Mouse (Mus musculus) left cerebral cortex, postnatal 10 days (tissue): Measurements from ENCODE around the gene Nr2f2. TPM values are rescaled to one million over a fixed set of nuclear protein-coding genes. Genes with fewer than 3 reads are reported as not detected.

Experiments used
- DNase-seq, 2 experiments: peaks; one replicate each; pipeline ENCODE4 v3.0.0; 2021 to 2022; ENCODE audit warnings: low spot score in 2 of 2, mixed read lengths in 1 of 2; ENCODE audit errors: extremely low spot score in 1 of 2
- intact Hi-C: fragments of 180-260 bp; cut with DNase I; formaldehyde crosslinking; loops from one replicate; pipeline ENCODE4 v1.15.1; 2025
- total RNA-seq, 2 experiments: library from RNA; stranded (reverse); gene quantifications; 2 replicates each; pipeline ENCODE4 v1.2.3; 2021

The Nr2f2 gene
- total RNA-seq, result 10 to 100 TPM; 45.7 to 55.9 TPM

DNA sequence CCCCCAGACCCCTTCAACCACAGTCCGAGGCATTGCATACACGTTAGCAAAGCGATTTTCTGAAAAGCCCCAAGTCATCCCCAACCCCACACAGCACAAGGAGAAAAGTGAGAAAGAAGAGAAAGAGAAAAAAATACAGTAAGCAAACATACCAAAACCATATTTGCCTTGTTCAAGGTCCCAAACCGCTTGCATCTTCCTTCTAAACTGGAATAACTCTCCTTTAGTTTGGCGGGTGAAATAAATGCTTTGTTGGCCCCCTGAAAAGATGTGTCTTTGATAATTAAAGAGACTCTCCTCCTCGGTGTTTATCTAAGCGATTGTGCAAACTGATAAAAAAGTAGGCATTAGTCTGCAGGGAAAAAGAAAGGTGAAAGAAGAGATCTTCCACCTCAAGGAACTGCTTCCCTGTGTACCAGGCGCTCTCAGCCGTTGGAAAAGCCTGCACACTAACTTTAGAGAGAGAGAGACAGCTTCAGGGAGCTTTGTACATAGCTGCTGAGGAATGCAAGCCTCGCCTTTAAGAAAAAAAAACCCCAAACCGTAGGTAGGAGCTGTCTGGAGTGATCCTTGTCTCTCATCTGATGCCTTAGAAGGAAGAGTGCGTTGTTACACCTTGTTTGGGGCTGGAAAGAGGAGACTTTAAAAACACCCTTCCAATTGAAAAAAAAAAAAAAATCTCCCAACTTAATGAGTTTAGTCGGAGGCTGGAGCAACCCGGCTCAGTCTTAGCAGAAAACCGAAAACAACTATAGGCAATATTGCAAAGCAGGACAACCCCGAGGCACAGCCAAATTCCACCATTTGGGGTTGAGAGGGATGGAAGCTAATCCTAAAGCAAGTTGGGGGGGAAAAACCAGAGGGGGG is at the start of gene Nr2f2:
TSS of gene Nr2f2 (minus strand) at position 795 of the 867 bp plus-strand sequence.
- DNase-seq, result no peak
- intact Hi-C loops, result loop anchor here (2.0 to 10.0 kb wide), 3 partner anchors 34 to 1991 kb away; no protein-coding TSS in a partner anchor

DNA sequence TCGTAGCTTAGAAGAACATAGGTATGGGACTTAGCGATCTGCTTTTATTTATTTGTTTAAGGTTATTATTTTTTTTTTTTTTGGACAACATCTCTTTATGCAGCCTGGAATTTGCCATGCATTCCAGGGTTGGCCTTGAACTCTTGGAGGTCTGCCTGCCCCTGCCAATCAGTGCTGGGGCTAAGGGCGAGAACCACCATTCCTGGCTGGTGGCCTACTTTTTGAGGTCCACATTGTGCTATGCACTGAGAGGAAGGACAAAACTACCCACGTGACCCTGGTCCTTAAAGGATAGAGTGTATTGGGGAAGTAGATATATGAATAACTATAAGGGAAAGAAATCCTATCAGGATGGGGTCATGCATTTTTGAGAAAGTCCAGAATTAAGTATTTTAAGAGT is 47.9 kb upstream of the Nr2f2 start:
- intact Hi-C loops, result no loop called here
- DNase-seq, result no peak

DNA sequence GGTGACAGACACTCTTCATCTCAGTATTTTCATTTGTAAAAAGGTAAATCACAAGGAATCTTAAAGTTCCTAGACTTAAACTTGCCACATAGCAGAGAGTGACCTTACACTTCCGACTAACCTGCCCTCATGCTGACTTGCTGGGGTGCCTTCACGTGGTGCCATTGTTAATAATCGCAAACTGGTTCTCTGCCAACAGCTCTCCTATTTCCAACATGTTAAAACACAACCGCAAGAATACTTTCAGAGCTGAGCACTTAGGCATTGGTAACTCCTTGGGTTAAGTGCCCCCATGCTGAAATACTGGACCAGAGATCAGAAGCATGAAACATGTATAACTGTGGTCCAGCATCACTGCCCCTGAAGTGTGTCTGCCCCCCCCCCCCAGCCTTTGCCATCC is 47.1 kb upstream of the Nr2f2 start:
- intact Hi-C loops, result no loop called here
- DNase-seq, result no peak

DNA sequence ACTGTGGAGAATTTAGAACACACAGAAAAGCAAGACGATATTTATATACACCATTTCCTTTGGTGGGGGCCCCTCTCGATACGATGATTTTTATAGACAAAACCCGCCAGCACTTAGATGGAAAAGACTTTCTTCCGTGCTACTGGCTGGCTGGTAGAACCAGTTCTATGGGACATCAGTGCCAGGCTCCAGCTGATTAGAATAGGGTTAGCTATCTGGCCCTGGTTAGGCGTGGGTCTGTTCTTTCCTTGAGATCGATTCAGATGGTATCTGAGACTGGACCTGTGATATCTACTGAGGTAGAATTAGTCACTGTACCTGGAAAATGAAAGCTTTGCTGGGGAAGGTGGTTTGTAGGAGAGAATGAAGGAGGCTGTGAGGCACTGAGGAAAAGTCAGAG is 46.4 kb upstream of the Nr2f2 start:
- intact Hi-C loops, result no loop called here
- DNase-seq, result no peak

DNA sequence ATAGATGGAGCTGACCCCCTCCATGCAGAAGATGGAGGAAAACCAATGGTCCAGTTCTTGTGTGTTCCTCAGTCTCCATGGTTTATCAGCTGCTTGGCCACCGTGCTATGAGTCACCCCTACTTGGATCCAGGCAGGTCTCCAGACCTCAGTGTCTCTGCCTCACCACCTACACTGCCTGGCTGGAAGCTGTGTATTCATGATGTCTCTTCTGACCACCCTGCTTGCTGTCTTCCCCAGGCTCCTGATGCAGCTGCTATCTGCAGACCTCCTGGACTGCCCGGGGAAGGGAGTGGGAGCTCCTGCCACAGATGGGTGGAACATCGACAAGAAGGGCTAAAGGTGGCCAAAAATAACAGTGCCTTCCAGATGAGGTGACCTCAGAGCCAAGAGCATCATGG is 43.8 kb upstream of the Nr2f2 start:
- DNase-seq, result no peak
- intact Hi-C loops, result no loop called here

DNA sequence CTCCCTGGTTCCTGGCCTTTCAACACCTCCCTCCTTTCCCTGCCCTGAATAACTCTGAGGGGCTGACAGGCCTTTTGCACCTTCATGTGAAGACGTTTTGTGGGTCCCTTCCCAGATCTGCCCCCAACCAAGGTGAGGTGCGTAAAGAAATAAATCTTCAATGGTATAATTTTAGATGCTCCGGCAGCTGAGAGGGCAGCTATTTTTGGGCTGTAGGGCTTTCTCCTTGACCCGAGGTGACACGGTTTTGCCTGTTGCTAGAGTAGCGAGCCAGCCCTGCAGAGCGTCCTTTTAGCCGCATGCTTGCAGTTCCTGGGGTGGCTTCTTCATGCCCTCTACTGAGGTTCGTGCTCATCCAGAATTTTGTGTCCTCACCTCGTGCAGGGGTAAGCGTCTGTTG is 43.4 kb upstream of the Nr2f2 start:
- intact Hi-C loops, result no loop called here
- DNase-seq, result no peak

DNA sequence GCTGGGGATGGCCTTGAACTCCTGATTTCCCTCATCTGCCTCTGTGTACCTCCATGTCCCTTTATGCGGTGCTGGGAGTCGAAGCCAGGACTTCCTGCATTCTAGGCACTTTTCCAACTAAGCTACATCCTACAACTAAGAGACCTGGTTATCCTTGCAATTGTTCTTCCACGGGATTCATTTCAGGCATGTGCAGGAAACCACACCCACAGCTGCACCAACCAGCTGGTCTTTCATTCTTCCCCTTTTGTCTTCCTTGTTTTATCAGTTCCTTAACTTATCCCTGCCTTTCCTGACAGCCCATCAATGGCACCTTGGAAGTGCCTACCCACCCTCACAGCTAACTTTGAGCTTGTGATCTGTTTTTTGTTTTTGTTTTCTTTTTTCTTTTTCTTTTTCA is 42.3 kb upstream of the Nr2f2 start:
- intact Hi-C loops, result no loop called here

DNA sequence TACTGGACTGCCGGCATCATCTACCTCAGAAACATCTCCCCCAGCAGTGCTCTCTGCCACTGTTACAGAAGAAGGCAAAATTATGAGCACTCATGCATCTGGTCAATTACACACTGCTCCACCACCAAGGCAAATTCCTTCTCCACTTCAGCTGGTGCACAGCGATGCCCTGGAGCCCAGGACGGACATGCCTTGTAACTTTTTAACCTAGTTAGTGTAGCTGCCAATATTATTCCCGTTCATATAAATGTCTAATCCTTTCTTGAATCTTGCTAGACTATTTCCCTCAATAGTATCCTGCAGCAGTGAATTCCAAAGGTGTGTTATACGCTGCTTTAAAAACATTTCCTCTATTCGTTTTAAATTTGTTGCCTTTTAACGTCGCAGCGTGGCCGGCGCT is 40.6 kb upstream of the Nr2f2 start:
- no peak for DNase-seq
- intact Hi-C loops, result no loop called here

More for the DNA sequence above, 42.3 kb upstream of the Nr2f2 start:
- no peak for DNase-seq

DNA sequence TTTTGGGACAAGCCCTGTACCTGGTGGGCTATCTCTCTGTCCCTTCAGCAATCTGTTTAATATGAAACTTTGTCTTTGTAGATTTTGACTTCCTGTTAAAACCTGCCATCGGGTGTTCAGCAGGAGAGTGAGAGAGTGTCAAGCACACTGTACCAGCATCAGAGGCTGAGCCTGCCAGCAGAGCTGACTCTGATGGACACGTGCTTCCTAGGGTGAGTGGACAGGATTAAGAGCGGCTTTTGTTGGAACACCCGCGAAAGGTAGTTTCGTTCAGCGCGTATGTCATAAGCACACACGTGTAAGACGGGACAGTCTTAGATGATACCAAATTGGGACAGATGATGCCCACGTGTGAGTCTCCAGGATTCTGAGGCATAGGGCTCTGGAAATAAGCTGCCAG is 40.0 kb upstream of the Nr2f2 start:
- DNase-seq, result no peak
- intact Hi-C loops, result no loop called here

DNA sequence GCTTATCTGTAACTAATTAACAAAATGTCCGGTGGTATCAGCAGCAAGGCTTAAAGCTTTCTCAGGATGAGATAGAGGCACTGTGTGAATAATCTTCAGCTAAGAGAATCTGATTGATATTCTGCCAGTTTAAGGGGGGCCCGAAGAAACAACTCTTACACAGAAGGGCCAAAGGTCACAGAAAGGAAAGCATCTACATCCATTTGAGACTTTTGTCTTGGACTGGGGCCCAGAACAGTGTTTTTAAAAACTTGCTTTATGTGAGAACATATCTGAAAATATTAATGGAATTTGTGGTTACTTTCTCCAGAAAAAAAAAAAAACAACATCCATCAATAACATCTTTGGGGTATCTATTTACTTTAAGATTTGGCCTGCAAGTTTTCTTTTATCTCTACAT is 38.9 kb upstream of the Nr2f2 start:
- intact Hi-C loops, result no loop called here
- no peak for DNase-seq

DNA sequence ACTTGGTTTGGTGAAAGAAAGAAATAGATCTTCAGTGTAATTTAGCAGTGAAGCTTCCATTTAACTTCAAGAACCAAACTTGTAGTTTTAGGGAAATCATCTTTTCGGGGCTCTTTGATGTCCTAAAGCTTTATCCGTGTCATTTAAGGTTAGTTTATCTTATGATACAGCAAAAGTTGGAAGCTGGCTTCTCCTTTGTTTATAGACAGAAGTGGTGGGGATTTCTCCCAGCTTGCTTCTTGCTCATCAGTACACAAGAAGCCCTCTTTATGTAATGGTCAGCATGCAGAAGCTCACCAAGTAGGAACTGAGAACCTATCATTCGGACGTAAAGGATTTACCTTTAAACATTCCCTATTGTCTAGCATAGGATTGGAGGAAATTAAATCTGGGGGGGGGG is 16.3 kb upstream of the Nr2f2 start:
- intact Hi-C loops, result no loop called here
- no peak for DNase-seq

DNA sequence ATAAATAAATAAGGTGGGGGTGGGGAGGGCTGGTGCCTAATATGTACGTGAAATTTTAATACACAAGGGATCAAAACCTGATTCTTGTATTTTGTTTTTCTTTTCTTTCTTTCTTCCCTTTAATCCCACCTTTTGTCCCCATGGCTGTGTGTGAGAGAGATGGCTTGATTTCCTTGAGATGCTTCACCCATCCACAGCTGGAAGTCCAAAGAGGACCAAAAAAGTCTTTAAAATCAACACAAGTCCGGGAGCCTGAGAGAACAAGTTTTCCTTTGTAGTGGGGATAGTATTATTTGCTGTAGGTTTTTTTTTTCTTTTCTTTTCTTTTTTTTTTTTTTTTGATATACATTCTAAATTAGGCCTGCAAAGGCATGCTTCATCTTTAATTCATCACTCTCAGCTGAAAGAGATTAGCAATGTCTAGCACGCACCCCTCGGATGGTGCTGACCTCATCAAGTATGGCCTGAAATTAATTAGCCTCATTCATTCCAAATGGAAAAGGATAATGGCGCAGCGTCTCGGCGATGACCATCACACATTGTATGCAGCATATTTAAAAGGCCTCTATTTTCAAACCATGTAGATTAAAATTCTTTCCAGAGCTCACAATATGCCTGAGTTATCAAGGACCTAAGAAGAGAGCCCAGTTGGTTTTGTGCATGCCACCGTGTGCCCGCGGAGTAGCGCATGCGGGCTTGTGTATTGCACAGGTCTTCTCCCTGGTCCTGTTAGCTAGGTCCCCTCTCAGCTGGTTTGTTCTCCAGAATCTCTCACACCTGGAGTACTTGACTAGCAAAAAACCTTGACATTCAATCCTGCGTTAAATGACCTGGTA is 15.1 kb upstream of the Nr2f2 start:
- intact Hi-C loops, result no loop called here
- DNase-seq, result no peak

DNA sequence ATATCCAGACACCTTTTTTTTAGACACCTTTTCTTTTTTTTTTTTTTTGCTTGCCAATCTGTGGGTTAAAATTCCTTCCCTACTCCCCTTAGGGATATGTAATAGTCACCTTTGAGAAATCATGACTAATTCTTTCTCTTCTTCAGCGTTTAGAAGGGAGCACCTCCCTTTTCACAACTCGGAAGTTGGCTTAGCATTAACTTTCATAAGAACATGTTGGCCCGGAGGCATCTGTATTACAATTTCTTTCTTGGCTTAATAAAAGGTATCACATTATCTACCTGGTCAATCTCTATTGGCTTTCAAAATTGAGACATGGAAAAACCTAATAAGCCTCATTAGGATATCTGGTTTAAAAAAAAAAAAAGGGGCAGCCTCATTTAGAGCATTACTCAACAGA is 14.4 kb upstream of the Nr2f2 start:
- intact Hi-C loops, result no loop called here
- no peak for DNase-seq

DNA sequence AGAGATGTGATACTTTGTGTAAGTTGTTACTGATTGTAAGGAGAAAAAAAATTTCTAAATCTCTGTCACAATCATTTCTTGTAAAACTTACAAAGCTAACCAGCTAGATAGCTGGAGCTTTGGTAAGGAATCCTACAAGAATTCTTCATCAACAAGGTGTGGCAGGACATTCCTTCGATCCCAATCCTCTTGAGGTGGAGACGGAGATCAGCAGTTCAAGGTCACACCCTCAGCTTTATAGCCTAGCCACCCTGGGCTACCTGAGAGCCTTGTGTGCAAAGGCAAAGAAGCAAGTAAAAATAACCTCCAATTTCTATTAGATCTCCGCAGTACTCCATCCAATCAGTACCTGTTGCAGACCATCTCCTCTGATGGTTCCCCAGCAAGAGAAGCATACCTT is 13.7 kb upstream of the Nr2f2 start:
- intact Hi-C loops, result no loop called here
- no peak for DNase-seq

DNA sequence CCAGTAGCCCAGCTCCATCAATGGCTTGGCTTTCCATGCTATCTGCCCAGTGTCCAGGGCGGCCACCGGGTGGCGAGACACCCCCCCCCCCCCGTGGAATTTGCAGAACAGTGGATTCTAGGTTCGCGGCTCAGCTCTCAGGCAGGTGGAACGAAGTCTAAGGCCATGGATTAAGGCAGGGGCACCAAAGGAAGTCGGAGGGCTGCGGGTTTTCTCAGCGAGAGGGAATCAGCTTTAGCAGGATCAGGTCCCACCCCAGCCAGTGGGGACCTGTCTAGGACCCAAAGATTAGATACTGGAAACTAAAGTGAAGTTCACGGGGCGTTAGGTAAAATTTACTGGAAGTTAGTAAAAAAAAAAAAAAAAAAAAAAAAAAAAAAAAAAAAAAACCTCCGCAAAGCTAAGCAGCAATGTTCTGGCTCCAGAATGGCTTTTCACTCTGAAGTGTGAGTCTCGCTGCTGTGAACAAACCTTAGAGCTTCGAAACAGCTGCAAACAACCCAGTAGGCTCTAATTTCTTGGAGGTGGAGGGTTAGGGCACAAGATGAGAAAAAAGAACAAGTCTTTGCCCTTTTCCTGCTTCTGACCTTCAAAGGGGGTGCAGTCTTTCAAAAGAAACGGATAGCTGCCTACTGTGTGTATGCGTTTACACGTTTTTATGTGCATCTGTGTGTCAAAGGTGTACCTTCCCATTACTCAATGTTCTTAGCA is 4.2 kb upstream of the Nr2f2 start:
- intact Hi-C loops, result no loop called here

DNA sequence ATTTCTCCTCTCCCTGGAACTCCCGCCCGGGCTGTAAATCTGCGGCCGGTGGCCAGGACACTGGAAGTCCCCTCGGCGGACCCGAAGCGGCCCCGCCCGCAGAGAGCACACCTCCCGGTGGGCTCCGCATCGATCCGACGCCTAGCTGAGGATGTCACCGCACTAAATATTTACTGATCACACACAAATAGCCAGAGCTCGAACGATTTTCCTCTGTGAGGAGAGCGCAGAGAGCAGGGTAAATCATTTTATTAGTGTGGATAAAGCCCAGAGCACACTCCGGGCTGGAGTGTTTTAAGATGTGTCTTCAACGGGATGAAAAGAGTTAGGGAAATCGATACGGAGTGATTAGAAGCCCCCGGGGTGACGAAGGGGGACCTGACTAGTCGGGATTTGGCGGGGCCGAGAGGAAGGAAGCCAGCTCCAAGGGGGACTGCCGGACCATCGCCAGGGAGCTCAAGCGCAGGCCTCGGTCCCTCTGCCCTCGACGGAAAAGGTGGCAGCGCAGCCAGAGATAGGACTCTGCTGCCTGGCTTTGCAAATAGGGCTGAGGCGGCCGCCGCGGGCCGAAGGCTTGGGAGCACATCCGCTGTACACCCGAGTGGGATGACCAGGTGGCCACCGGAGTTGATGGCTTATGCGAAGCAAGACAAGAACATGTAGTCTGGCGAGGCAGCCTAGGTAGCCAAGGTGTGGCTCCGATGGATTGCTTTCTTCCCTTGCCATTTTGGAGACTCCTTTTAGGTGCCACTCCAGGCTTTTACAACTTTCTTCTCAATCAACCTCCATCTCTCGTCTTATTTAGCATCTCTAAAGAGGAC is 3.4 kb upstream of the Nr2f2 start:
- intact Hi-C loops, result loop anchor here (5.0 to 10.0 kb wide), 2 partner anchors 38 to 1995 kb away; no protein-coding TSS in a partner anchor
- DNase-seq, result peak in 1 of 2 experiments; percentile 34

More for the DNA sequence above, 4.2 kb upstream of the Nr2f2 start:
- no peak for DNase-seq

DNA sequence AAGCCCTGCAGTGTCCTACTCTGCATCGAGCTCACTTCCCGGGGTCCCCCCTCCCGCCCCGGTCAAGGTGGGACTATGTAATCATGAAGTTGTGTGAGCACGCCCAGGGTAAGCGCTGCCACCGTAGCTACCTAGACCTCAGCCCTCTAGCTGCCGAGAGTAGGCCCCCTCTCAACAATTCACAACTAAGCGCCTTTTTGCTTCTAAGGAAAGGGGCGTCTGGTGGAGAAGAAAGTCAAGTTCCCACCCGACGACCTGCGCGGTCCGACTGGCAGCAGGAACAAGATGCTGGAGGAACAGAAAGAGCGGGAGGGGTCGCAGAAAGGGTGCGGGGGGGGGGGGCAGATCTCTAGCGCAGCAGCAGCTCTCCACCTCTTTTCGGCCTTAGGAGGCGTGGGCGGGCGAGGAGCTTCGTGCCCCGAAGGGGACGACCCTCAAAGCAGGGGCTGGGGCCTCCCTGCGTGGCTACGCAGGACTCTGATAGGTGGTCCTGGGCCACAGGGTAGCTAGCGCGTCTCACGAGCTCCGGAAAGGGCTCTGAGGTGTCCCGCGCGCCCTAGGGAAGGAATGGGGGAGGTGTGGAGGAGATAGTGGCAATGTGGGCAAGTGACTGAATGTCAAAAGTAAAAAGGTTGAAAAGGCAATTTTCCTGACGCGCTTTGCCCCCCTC is 2.7 kb upstream of the Nr2f2 start:
- intact Hi-C loops, result loop anchor here (5.0 to 10.0 kb wide), 2 partner anchors 37 to 1994 kb away; no protein-coding TSS in a partner anchor

DNA sequence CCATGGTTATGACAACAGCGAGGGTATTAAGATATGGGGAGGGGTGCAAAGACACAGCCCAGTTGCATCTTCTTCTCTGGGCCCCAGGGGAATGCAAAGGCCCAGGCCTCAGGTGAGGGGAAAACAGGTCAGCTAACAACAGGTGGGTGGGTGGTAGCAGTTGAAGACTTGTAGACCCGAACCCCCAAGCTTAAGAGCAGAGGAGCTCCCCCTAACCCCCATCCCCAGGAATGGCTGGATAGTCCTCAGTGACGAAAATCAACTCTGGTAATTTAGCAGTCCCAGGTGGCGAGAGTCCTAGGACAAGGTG is 2.2 kb upstream of the Nr2f2 start:
- intact Hi-C loops, result loop anchor here (5.0 to 10.0 kb wide), 2 partner anchors 36 to 1994 kb away; no protein-coding TSS in a partner anchor

More for the DNA sequence above, 2.7 kb upstream of the Nr2f2 start:
- DNase-seq, result peak in 1 of 2 experiments; percentile 58

More for the DNA sequence above, 2.2 kb upstream of the Nr2f2 start:
- DNase-seq, result no peak
